Mouse (Mus musculus): Measurements from ENCODE around the gene Xrcc6.

Xrcc6 gene

GRCm38 (mm10) chr15:82081161-82081560 is 93.5 kb downstream of the Xrcc6 start:
- no peak for DNase-seq (ENCODE audit: low spot score)

GRCm38 (mm10) chr15:82085606-82086005 is 98.0 kb downstream of the Xrcc6 start:
- no peak for DNase-seq (ENCODE audit: low spot score)

- no peak for DNase-seq (ENCODE audit: low spot score)
These were observed 98.5 kb downstream of the Xrcc6 start for GRCm38 (mm10) chr15:82086131-82086530.

- no peak for DNase-seq (ENCODE audit: low spot score)
These were observed 99.6 kb downstream of the Xrcc6 start for GRCm38 (mm10) chr15:82087266-82087665.
